Mouse (Mus musculus): ENCODE measurements around the gene Nsun2. TPM values are rescaled to one million over a fixed set of nuclear protein-coding genes. Genes with fewer than 3 reads are reported as not detected.

Gene Nsun2
- polyA plus RNA-seq, 1 experiment, result 1.6 TPM

DNA sequence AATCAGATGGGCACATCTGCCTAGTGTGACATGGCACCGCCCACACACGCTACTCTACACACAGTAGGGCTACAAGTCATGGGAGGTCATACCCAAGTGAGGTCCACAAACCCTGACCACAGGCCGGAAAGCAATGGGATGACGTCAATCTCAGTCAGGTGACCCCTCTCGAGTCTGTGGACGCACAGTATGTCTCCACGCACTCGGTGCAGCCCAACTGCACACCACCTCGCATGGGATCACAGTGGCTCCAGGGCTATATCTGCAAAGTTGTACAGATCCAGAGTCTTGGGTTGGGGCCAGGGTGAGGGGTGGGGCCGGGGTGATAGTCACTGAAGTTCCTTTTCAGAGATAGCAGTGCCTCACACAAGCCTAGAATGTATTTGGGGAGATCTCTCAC is 139.0 kb downstream of the Nsun2 start:
- Histone ChIP-seq H3K4me3 (replicated peaks) (no peak overlapping the region), H3K36me3 (ENCODE audit: control insufficient read depth) (no peaks in the 10 kb centered on the region)
- no peak for TF ChIP-seq GATA1 (IDR thresholded peaks at IDR 0.05; ENCODE audit: low read length)
- no peak for TF ChIP-seq TAL1 (IDR thresholded peaks at IDR 0.05; ENCODE audit: low read length)

GRCm38 (mm10) chr13:69673197-69673920 is 139.8 kb downstream of the Nsun2 start:
- H3K27me3 ChIP-seq (ENCODE audit: control insufficient read depth), result no peaks in the 10 kb centered on the region
- no peaks in the 10 kb centered on the region; the same call in 1 of the 2 replicates for H3K9me3 ChIP-seq (ENCODE audit: control insufficient read depth, low read length)
- no peaks in the 10 kb centered on the region for H3K4me1 ChIP-seq (ENCODE audit: control insufficient read depth)
- H3K36me3 ChIP-seq (ENCODE audit: control insufficient read depth), result no peaks in the 10 kb centered on the region
- TF ChIP-seq GATA1 (IDR thresholded peaks at IDR 0.05; ENCODE audit: low read length) (no peak), TAL1 (IDR thresholded peaks at IDR 0.05; ENCODE audit: low read length) (no peak)
- H3K4me3 ChIP-seq (replicated peaks), result no peak overlapping the region

More for the DNA sequence above, 139.0 kb downstream of the Nsun2 start:
- no peaks in the 10 kb centered on the region; the same call in 1 of the 2 replicates for H3K9me3 ChIP-seq (ENCODE audit: control insufficient read depth, low read length)
- no peaks in the 10 kb centered on the region for H3K27me3 ChIP-seq (ENCODE audit: control insufficient read depth)
- no peaks in the 10 kb centered on the region for H3K4me1 ChIP-seq (ENCODE audit: control insufficient read depth)

DNA sequence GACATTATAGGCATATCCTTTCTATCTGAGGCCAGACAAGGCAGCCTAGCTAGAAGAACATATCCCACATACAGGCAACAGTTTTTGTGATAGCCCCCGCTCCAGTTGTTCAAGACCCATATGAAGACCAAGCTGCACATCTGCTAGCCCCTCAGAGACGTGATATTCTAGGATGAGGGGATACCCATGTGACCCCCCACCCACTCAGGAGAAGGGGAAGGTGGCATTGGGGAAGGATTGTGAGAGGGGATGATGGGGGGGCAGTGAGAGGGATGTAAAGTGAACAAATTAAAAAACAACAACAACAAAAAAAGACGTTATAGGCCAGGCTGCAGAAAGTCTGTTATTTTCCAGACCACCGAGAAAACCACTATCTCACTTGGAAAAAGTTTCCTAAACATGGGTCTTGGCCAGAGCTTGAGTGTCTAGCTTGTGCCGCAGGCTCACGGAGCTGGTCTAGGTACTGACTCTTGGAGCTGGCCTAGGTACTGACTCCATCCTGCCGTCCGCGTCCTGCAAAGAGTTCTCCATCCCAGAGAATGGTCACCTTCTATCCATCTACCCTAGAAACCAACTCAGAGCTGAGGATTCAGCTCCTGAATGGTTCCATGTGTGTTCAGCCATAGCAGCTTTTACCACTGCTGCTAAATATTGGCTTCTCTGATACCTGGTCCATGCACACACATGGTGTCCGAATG is 140.5 kb downstream of the Nsun2 start:
- H3K4me1 ChIP-seq (ENCODE audit: control insufficient read depth), result no peaks in the 10 kb centered on the region
- no peak for TF ChIP-seq GATA1 (IDR thresholded peaks at IDR 0.05; ENCODE audit: low read length)
- no peak for TF ChIP-seq TAL1 (IDR thresholded peaks at IDR 0.05; ENCODE audit: low read length)
- no peaks in the 10 kb centered on the region for H3K36me3 ChIP-seq (ENCODE audit: control insufficient read depth)
- no peak overlapping the region for H3K4me3 ChIP-seq (replicated peaks)
- H3K27me3 ChIP-seq (ENCODE audit: control insufficient read depth), result no peaks in the 10 kb centered on the region
- H3K9me3 ChIP-seq (ENCODE audit: control insufficient read depth, low read length), result no peaks in the 10 kb centered on the region; the same call in 1 of the 2 replicates

Other genes starting within 250 kb of the Nsun2 start
- 1.1 and 1.2 TPM in 2 replicates for gene Tent4a, start 871 bp downstream of the Nsun2 start, polyA plus RNA-seq (2012)
- gene Srd5a1, start 77.7 kb downstream of the Nsun2 start, polyA plus RNA-seq (2012), result 0.03 TPM in 2 replicates
- gene Ube2ql1, start 206.1 kb downstream of the Nsun2 start, polyA plus RNA-seq (2012), result not detected in 2 replicates